ENCODE assay signal across 8 mouse cellular contexts in genomic region chr12:80259216-80260055, GRCm38 (mm10). TPM values are rescaled to one million over a fixed set of nuclear protein-coding genes. Genes with fewer than 3 reads are reported as not detected.
DNase-seq lines count a peak whose midpoint lies in the region; ATAC-seq and TF ChIP-seq lines count a peak whose summit lies in the region.

No protein-coding gene starts in this region.

- no peak for TF ChIP-seq POLR2A in brain, embryonic 14.5 days (IDR thresholded peaks at IDR 0.05; ENCODE audit: borderline replicate concordance, extremely low read depth, insufficient read depth, insufficient read length, poor library complexity, severe bottlenecking)
- TF ChIP-seq POLR2A in thymus, adult 2 months (IDR thresholded peaks at IDR 0.05; ENCODE audit: control insufficient read depth, extremely low read depth, insufficient read depth, low read length, poor library complexity): peak; percentile 46

- H3K4me3 ChIP-seq in E14TG2a.4 (replicated peaks; ENCODE audit: low read length): peak overlapping the region; percentile 96
- H3K4me3 ChIP-seq in forebrain, embryonic 11.5 days (ENCODE audit: low read depth, low read length): peak overlapping the region; percentile 72
- peak overlapping the region; percentile 87 for H3K4me3 ChIP-seq in heart, embryonic 16.5 days (ENCODE audit: low read length)
- H3K4me3 ChIP-seq in neural tube, embryonic 15.5 days (replicated peaks): peak overlapping the region; percentile 91
- peak overlapping the region; percentile 80 for H3K4me3 ChIP-seq in thymus, adult 2 months (ENCODE audit: control insufficient read depth, insufficient read depth, low read length)

- peak overlapping the region; percentile 85 for H3K27ac ChIP-seq in forebrain, embryonic 11.5 days (ENCODE audit: low read depth, low read length)
- peak overlapping the region; percentile 98 for H3K27ac ChIP-seq in heart, embryonic 16.5 days (ENCODE audit: low read length)
- H3K27ac ChIP-seq in neural tube, embryonic 15.5 days (replicated peaks): peak overlapping the region; percentile 89
- H3K27ac ChIP-seq in thymus, adult 2 months (ENCODE audit: control insufficient read depth, insufficient read depth, low read length): peak overlapping the region; percentile 85

- DNase-seq in brain, embryonic 14.5 days (ENCODE audit: low read depth): peak; percentile 84
- peak; percentile 89 for DNase-seq in forebrain, embryonic 11.5 days (ENCODE audit: low spot score)
- DNase-seq in kidney, postnatal 25 days: peak; percentile 67 to 87
- DNase-seq in lung, adult 18-20 months: peak; percentile 79 to 83
- DNase-seq in thymus, adult 2 months: peak; percentile 80

- peaks cover 61% of the 10 kb centered on the region for H3K4me1 ChIP-seq in E14TG2a.4 (replicated peaks; ENCODE audit: low read depth, low read length)
- H3K4me1 ChIP-seq in forebrain, embryonic 11.5 days (replicated peaks; ENCODE audit: control insufficient read depth, insufficient read depth, low read length): peaks cover 4% of the 10 kb centered on the region; the same call in 1 of the 2 replicates
- peaks cover 27% of the 10 kb centered on the region for H3K4me1 ChIP-seq in heart, embryonic 16.5 days (ENCODE audit: control insufficient read depth, insufficient read depth, low read length)
- H3K4me1 ChIP-seq in neural tube, embryonic 15.5 days: peaks cover 29% of the 10 kb centered on the region
- peaks cover 32% of the 10 kb centered on the region for H3K4me1 ChIP-seq in thymus, adult 2 months (replicated peaks; ENCODE audit: control insufficient read depth, insufficient read depth, low read length)

- peaks cover 25% of the 10 kb centered on the region for H3K36me3 ChIP-seq in E14TG2a.4 (ENCODE audit: insufficient read depth, low read length)
- no peaks in the 10 kb centered on the region for H3K36me3 ChIP-seq in forebrain, embryonic 11.5 days (ENCODE audit: control insufficient read depth, insufficient read depth, low read length)
- H3K36me3 ChIP-seq in heart, embryonic 16.5 days (ENCODE audit: control insufficient read depth, insufficient read depth): no peaks in the 10 kb centered on the region
- H3K36me3 ChIP-seq in neural tube, embryonic 15.5 days: no peaks in the 10 kb centered on the region
- H3K36me3 ChIP-seq in thymus, adult 2 months (ENCODE audit: control insufficient read depth, insufficient read depth, low read length): no peaks in the 10 kb centered on the region

- ATAC-seq in forebrain, embryonic 11.5 days (replicated peaks; ENCODE audit: low FRiP score): peak; percentile 83
- peak; percentile 76 for ATAC-seq in heart, embryonic 16.5 days (replicated peaks; ENCODE audit: extremely low read depth, insufficient read depth, low FRiP score)
- peak; percentile 75 for ATAC-seq in neural tube, embryonic 15.5 days (ENCODE audit: low FRiP score)

- H3K4me2 ChIP-seq in forebrain, embryonic 11.5 days (ENCODE audit: low read depth, low read length, severe bottlenecking): peak overlapping the region; percentile 80
- H3K4me2 ChIP-seq in heart, embryonic 16.5 days (ENCODE audit: low read depth, low read length): peak overlapping the region; percentile 91
- H3K4me2 ChIP-seq in neural tube, embryonic 15.5 days: peak overlapping the region; percentile 93

- peak overlapping the region; percentile 83 for H3K9ac ChIP-seq in forebrain, embryonic 11.5 days (ENCODE audit: low read length)
- H3K9ac ChIP-seq in heart, embryonic 16.5 days (ENCODE audit: low read length): peak overlapping the region; percentile 94
- peak overlapping the region; percentile 84 for H3K9ac ChIP-seq in neural tube, embryonic 15.5 days (replicated peaks)

- no peaks in the 10 kb centered on the region for H3K9me3 ChIP-seq in E14TG2a.4 (ENCODE audit: low read length)
- no peaks in the 10 kb centered on the region for H3K9me3 ChIP-seq in forebrain, embryonic 11.5 days (ENCODE audit: control insufficient read depth, low read length)
- no peaks in the 10 kb centered on the region for H3K9me3 ChIP-seq in heart, embryonic 16.5 days (replicated peaks; ENCODE audit: control insufficient read depth, low read length)
- no peaks in the 10 kb centered on the region for H3K9me3 ChIP-seq in neural tube, embryonic 15.5 days (replicated peaks)

- no peaks in the 10 kb centered on the region for H3K27me3 ChIP-seq in E14TG2a.4 (ENCODE audit: insufficient read depth, low read length)
- H3K27me3 ChIP-seq in forebrain, embryonic 11.5 days (ENCODE audit: control insufficient read depth, insufficient read depth, low read length): no peaks in the 10 kb centered on the region
- H3K27me3 ChIP-seq in heart, embryonic 16.5 days (ENCODE audit: control insufficient read depth, insufficient read depth, low read length): no peaks in the 10 kb centered on the region
- H3K27me3 ChIP-seq in neural tube, embryonic 15.5 days (replicated peaks): no peaks in the 10 kb centered on the region
- H3K27me3 ChIP-seq in thymus, adult 2 months (ENCODE audit: control insufficient read depth, insufficient read depth, low read length): no peaks in the 10 kb centered on the region

- WGBS in forebrain, embryonic 11.5 days: under 1% methylated on average over 64 of the region's 64 CpGs
- WGBS in heart, embryonic 16.5 days: under 1% methylated on average over 64 of the region's 64 CpGs
- WGBS in neural tube, embryonic 15.5 days: under 1% methylated on average over 64 of the region's 64 CpGs
- WGBS in thymus, adult 2 months: under 1% methylated on average over 64 of the region's 64 CpGs

- no peak for TF ChIP-seq CTCF in E14TG2a.4 (conservative IDR thresholded peaks at IDR 0.05; ENCODE audit: low read length)
- peak; percentile 37; the same call in 1 of the 2 replicates for TF ChIP-seq CTCF in brain, embryonic 14.5 days (IDR thresholded peaks at IDR 0.05; ENCODE audit: borderline replicate concordance, extremely low read depth, insufficient read depth, insufficient read length)
- peak; percentile 80; the same call in 1 of the 2 replicates for TF ChIP-seq CTCF in thymus, adult 2 months (IDR thresholded peaks at IDR 0.05; ENCODE audit: borderline replicate concordance, control insufficient read depth, extremely low read depth, insufficient read depth, low read length, poor library complexity)

RNA-seq across cellular contexts. Expression of gene Actn1, which starts 0.7 kb away (rescaled TPM):
- 25.1 and 30.5 TPM in 2 replicates for polyA plus RNA-seq in brain, embryonic 14.5 days (2012; rRNA removed)
- polyA plus RNA-seq in forebrain, embryonic 11.5 days (2014; fragmentation: Nextera tagmentation; extraction: Ambion mirVana): 27.2 and 29.5 TPM in 2 replicates
- 31.0 and 33.1 TPM in 2 replicates for polyA plus RNA-seq in heart, embryonic 16.5 days (2015; fragmentation: Nextera tagmentation; extraction: Ambion mirVana)
- 8.0 and 19.7 TPM in 2 replicates for polyA plus RNA-seq in neural tube, embryonic 15.5 days (2015; fragmentation: Nextera tagmentation; extraction: Ambion mirVana)
- polyA plus RNA-seq in thymus, adult 2 months (2012; rRNA removed): 153 and 158 TPM in 2 replicates

Comparison
In these comparisons a context has a peak if more than half of its experiments do, and no peak if none do; other contexts are left out.
1. Peak in every context shown above with its lines: DNase-seq, ATAC-seq, H3K4me3 ChIP-seq and H3K27ac ChIP-seq.